24 mouse cellular contexts compared by ENCODE assay signal in genomic region chr11:94183120-94183519, GRCm38 (mm10). TPM values are rescaled to one million over a fixed set of nuclear protein-coding genes. Genes with fewer than 3 reads are reported as not detected.
A peak's percentile ranks its signal among the peaks of the same experiment; 100 is the strongest.
DNase-seq lines count a peak whose midpoint lies in the region; ATAC-seq and TF ChIP-seq lines count a peak whose summit lies in the region.
"Had no signal": no experiment of that assay in that cellular context is flagged by ENCODE, and none has a peak within 500 bp of the region (broad histone marks: within the 10 kb centered on the region; RNA-seq: fewer than 3 reads in every experiment).

No protein-coding gene starts in this region.

- H3K27me3 ChIP-seq in liver, adult 2 months (ENCODE audit: control insufficient read depth, insufficient read depth, low read length) = no peaks in the 10 kb centered on the region
- 0 out of 2 replicates have a peak, but pooled peaks cover 3% of the 10 kb centered on the region for H3K27me3 ChIP-seq in liver, embryonic 13.5 days
- H3K27me3 ChIP-seq in liver, embryonic 12.5 days (replicated peaks) = peaks cover 7% of the 10 kb centered on the region
- H3K27me3 ChIP-seq in intestine, embryonic 16.5 days (replicated peaks; ENCODE audit: control insufficient read depth, insufficient read depth, low read length) = no peaks in the 10 kb centered on the region
- H3K27me3 ChIP-seq: embryonic facial prominence, embryonic 13.5 days; embryonic facial prominence, embryonic 15.5 days; forebrain, embryonic 12.5 days; Patski had no signal

- H3K4me1 ChIP-seq in liver, adult 2 months (ENCODE audit: control insufficient read depth, insufficient read depth, low read length) = peaks cover 3% of the 10 kb centered on the region; the same call in 1 of the 2 replicates
- peaks cover 11% of the 10 kb centered on the region for H3K4me1 ChIP-seq in liver, embryonic 13.5 days (replicated peaks)
- H3K4me1 ChIP-seq in liver, embryonic 12.5 days = peaks cover 8% of the 10 kb centered on the region
- peaks cover 9% of the 10 kb centered on the region for H3K4me1 ChIP-seq in brown adipose tissue, adult 24 weeks (ENCODE audit: control insufficient read depth, insufficient read depth, insufficient read length, low read length)
- H3K4me1 ChIP-seq in intestine, embryonic 16.5 days (ENCODE audit: control insufficient read depth, insufficient read depth, low read length) = no peaks in the 10 kb centered on the region
- H3K4me1 ChIP-seq: embryonic facial prominence, embryonic 13.5 days; embryonic facial prominence, embryonic 15.5 days; forebrain, embryonic 12.5 days had no signal

- DNase-seq in liver, adult 2 months (ENCODE audit: extremely low read depth, low read depth, low spot score) = peak; percentile 45
- DNase-seq in liver = no peak
- no peak for DNase-seq in liver, embryonic 13.5 days
- no peak for DNase-seq in layer of hippocampus, adult 2 months (ENCODE audit: low spot score in 2 of 2)
- DNase-seq: cerebellum, adult 11 months; cerebellum, adult 18-20 months; cerebellum, adult 8-10 months; cerebellum, adult 9-11 months; cerebellum, postnatal 14 days; cerebellum, postnatal 36 days; embryo, embryonic 11 days had no signal

- H3K27ac ChIP-seq in liver, adult 2 months (replicated peaks; ENCODE audit: insufficient read depth, low read depth, low read length) = no peak overlapping the region
- no peak overlapping the region for H3K27ac ChIP-seq in liver, embryonic 13.5 days
- no peak overlapping the region for H3K27ac ChIP-seq in liver, embryonic 12.5 days
- H3K27ac ChIP-seq in brown adipose tissue, adult 24 weeks (replicated peaks; ENCODE audit: low read depth, low read length) = peak overlapping the region; percentile 82
- H3K27ac ChIP-seq in intestine, embryonic 16.5 days (ENCODE audit: low read length) = no peak overlapping the region
- H3K27ac ChIP-seq in layer of hippocampus, adult 2 months = no peak overlapping the region
- H3K27ac ChIP-seq: embryonic facial prominence, embryonic 13.5 days; embryonic facial prominence, embryonic 15.5 days; forebrain, embryonic 10.5 days; forebrain, embryonic 12.5 days had no signal

- 66% methylated on average over 5 of the region's 5 CpGs for WGBS in liver, adult 2 months
- 58% methylated on average over 5 of the region's 5 CpGs for WGBS in liver, embryonic 13.5 days (ENCODE audit: insufficient replicate concordance)
- 56% methylated on average over 5 of the region's 5 CpGs for WGBS in liver, embryonic 12.5 days (ENCODE audit: insufficient replicate concordance)
- WGBS in intestine, embryonic 16.5 days = 84% methylated on average over 5 of the region's 5 CpGs

- H3K9me3 ChIP-seq in liver, embryonic 13.5 days (replicated peaks) = no peaks in the 10 kb centered on the region
- no peaks in the 10 kb centered on the region for H3K9me3 ChIP-seq in liver, embryonic 12.5 days (replicated peaks)
- no peaks in the 10 kb centered on the region for H3K9me3 ChIP-seq in intestine, embryonic 16.5 days (ENCODE audit: control insufficient read depth, low read length)
- H3K9me3 ChIP-seq: embryonic facial prominence, embryonic 13.5 days; embryonic facial prominence, embryonic 15.5 days; forebrain, embryonic 10.5 days; forebrain, embryonic 12.5 days had no signal

- no peak for TF ChIP-seq CTCF in liver, adult 2 months (IDR thresholded peaks at IDR 0.05; ENCODE audit: low read depth, low read length)
- TF ChIP-seq CTCF in layer of hippocampus, adult 2 months (conservative IDR thresholded peaks at IDR 0.05) = no peak

- no peak for TF ChIP-seq POLR2A in liver, adult 2 months (IDR thresholded peaks at IDR 0.05; ENCODE audit: extremely low read depth, insufficient read depth, low read length)

- H3K4me3 ChIP-seq in liver, adult 2 months (ENCODE audit: insufficient read depth, low read depth, low read length) = no peak overlapping the region
- no peak overlapping the region for H3K4me3 ChIP-seq in liver, embryonic 13.5 days (replicated peaks)
- no peak overlapping the region for H3K4me3 ChIP-seq in liver, embryonic 12.5 days
- no peak overlapping the region for H3K4me3 ChIP-seq in brown adipose tissue, adult 24 weeks (ENCODE audit: insufficient read depth, low read depth, low read length)
- H3K4me3 ChIP-seq in intestine, embryonic 16.5 days (ENCODE audit: low read length) = no peak overlapping the region
- no peak overlapping the region for H3K4me3 ChIP-seq in layer of hippocampus, adult 2 months
- H3K4me3 ChIP-seq: embryonic facial prominence, embryonic 13.5 days; embryonic facial prominence, embryonic 15.5 days; erythroblast, embryonic 14.5 days; forebrain, embryonic 10.5 days; forebrain, embryonic 12.5 days had no signal

- H3K9ac ChIP-seq in liver, adult 2 months (ENCODE audit: low read depth, low read length) = no peak overlapping the region
- no peak overlapping the region for H3K9ac ChIP-seq in liver, embryonic 13.5 days
- H3K9ac ChIP-seq in liver, embryonic 12.5 days = no peak overlapping the region
- no peak overlapping the region for H3K9ac ChIP-seq in intestine, embryonic 16.5 days (ENCODE audit: low read depth, low read length)
- H3K9ac ChIP-seq: embryonic facial prominence, embryonic 13.5 days; embryonic facial prominence, embryonic 15.5 days; forebrain, embryonic 12.5 days had no signal

- no peaks in the 10 kb centered on the region for H3K79me2 ChIP-seq in liver, adult 2 months (ENCODE audit: control insufficient read depth, insufficient read depth, low read length)

- H3K36me3 ChIP-seq in liver, adult 2 months (ENCODE audit: control insufficient read depth, insufficient read depth, low read length) = no peaks in the 10 kb centered on the region
- H3K36me3 ChIP-seq in liver, embryonic 13.5 days = no peaks in the 10 kb centered on the region
- H3K36me3 ChIP-seq in liver, embryonic 12.5 days = no peaks in the 10 kb centered on the region
- H3K36me3 ChIP-seq in intestine, embryonic 16.5 days (ENCODE audit: control insufficient read depth, insufficient read depth, low read length) = no peaks in the 10 kb centered on the region
- H3K36me3 ChIP-seq: embryonic facial prominence, embryonic 13.5 days; embryonic facial prominence, embryonic 15.5 days; forebrain, embryonic 10.5 days; forebrain, embryonic 12.5 days had no signal

- H3K4me2 ChIP-seq in liver, embryonic 13.5 days = no peak overlapping the region
- no peak overlapping the region for H3K4me2 ChIP-seq in liver, embryonic 12.5 days
- no peak overlapping the region for H3K4me2 ChIP-seq in intestine, embryonic 16.5 days (ENCODE audit: low read depth, low read length)
- H3K4me2 ChIP-seq: embryonic facial prominence, embryonic 13.5 days; embryonic facial prominence, embryonic 15.5 days; forebrain, embryonic 12.5 days had no signal

- ATAC-seq in liver, embryonic 13.5 days (ENCODE audit: low read depth) = peak; percentile 36; the same call in 1 of the 2 replicates
- no peak for ATAC-seq in liver, embryonic 12.5 days
- peak; percentile 60 for ATAC-seq in megakaryocyte-erythroid progenitor cell, adult 5-6 weeks (replicated peaks; ENCODE audit: low FRiP score, low TSS enrichment, poor library complexity, severe bottlenecking)
- ATAC-seq in intestine, embryonic 16.5 days = no peak
- ATAC-seq: activated CD4-positive, CD25-positive, alpha-beta regulatory T cell, adult 4 months; forebrain, embryonic 14.5 days; forebrain, embryonic 16.5 days; Patski had no signal

RNA-seq across cellular contexts. Expression of gene Tob1, which starts 28.1 kb away (rescaled TPM):
- total RNA-seq in liver, adult 2 months (2014; rRNA removed) = 39.9 and 50.1 TPM in 2 replicates
- 47.1 and 72.2 TPM in 2 replicates for polyA plus RNA-seq in liver, adult 2 months (2012; rRNA removed)
- polyA plus RNA-seq in liver, embryonic 13.5 days (2015; fragmentation: Nextera tagmentation; extraction: Ambion mirVana) = 9.5 and 12.4 TPM in 2 replicates
- polyA plus RNA-seq in liver, embryonic 12.5 days (2016; fragmentation: Nextera tagmentation; extraction: Ambion mirVana) = 13.6 and 13.8 TPM in 2 replicates
- 172 and 175 TPM in 2 replicates for polyA plus RNA-seq in brown adipose tissue, adult 24 weeks (2012; ENCODE audit: insufficient read depth, insufficient read length, missing spikeins)
- total RNA-seq in megakaryocyte-erythroid progenitor cell, adult 5-6 weeks (2014; fragmentation: Nextera tagmentation) = 5.1 and 8.7 TPM in 2 replicates
- 4.4 and 7.8 TPM in 2 replicates for total RNA-seq in megakaryocyte-erythroid progenitor cell, adult 5-6 weeks (2017)
- polyA plus RNA-seq in intestine, embryonic 16.5 days (2015; fragmentation: Nextera tagmentation; extraction: Ambion mirVana) = 39.8 and 50.1 TPM in 2 replicates
- total RNA-seq in layer of hippocampus, adult 2 months (2021) = 10 to 100 TPM; 36.6 to 39.2 TPM

Comparison
In these comparisons a context has a peak if more than half of its experiments do, and no peak if none do; other contexts are left out.
1. ATAC-seq: peak in liver, embryonic 13.5 days (single experiment) and megakaryocyte-erythroid progenitor cell, adult 5-6 weeks (single experiment); none in liver, embryonic 12.5 days (single experiment) and intestine, embryonic 16.5 days (single experiment).